Mouse (Mus musculus): ENCODE results near the gene Btnl4. TPM values are rescaled to one million over a fixed set of nuclear protein-coding genes. Genes with fewer than 3 reads are reported as not detected.
"Not testable (repeated sequence)": the region's sequence is repeated elsewhere in the genome, so short reads cannot be mapped to it uniquely, and the experiment has no call there.

Btnl4 gene
- 0.63 and 1.2 TPM in 2 replicates for polyA plus RNA-seq (2012; rRNA removed)

- not testable (repeated sequence) for H3K4me3 ChIP-seq (ENCODE audit: control insufficient read depth, insufficient read depth, low read length)
- WGBS: 58% methylated on average over 5 of the region's 5 CpGs
Observed at GRCm38 (mm10) chr17:34477238-34478013, at the start of gene Btnl4. Btnl4 (minus strand) TSS chr17:34477318.

GRCm38 (mm10) chr17:34519001-34519400 lies 41.9 kb upstream of the Btnl4 start:
- H3K27me3 ChIP-seq (ENCODE audit: control insufficient read depth, insufficient read depth, low read length): no peaks in the 10 kb centered on the region
- H3K27ac ChIP-seq (ENCODE audit: control insufficient read depth, insufficient read depth, low read length): no peak overlapping the region
- no peak overlapping the region for H3K4me3 ChIP-seq (ENCODE audit: control insufficient read depth, insufficient read depth, low read length)
- H3K36me3 ChIP-seq (ENCODE audit: control insufficient read depth, insufficient read depth, low read length): no peaks in the 10 kb centered on the region
- WGBS: 86% methylated on average over 1 of the region's 1 CpGs
- no peak for DNase-seq
- no peaks in the 10 kb centered on the region for H3K4me1 ChIP-seq (replicated peaks; ENCODE audit: control insufficient read depth, insufficient read depth, low read length)
- no peak for TF ChIP-seq CTCF (IDR thresholded peaks at IDR 0.05; ENCODE audit: borderline replicate concordance, control insufficient read depth, extremely low read depth, insufficient read depth, low read length, poor library complexity)
- TF ChIP-seq POLR2A (IDR thresholded peaks at IDR 0.05; ENCODE audit: control insufficient read depth, extremely low read depth, insufficient read depth, low read length, poor library complexity): no peak

More at GRCm38 (mm10) chr17:34477238-34478013, at the start of gene Btnl4:
- H3K4me1 ChIP-seq (replicated peaks; ENCODE audit: control insufficient read depth, insufficient read depth, low read length); H3K36me3 ChIP-seq (ENCODE audit: control insufficient read depth, insufficient read depth, low read length); H3K27me3 ChIP-seq (ENCODE audit: control insufficient read depth, insufficient read depth, low read length); H3K27ac ChIP-seq (ENCODE audit: control insufficient read depth, insufficient read depth, low read length); DNase-seq: not testable (repeated sequence)

GRCm38 (mm10) chr17:34518571-34518970 lies 41.5 kb upstream of the Btnl4 start:
- WGBS: 57% methylated on average over 3 of the region's 3 CpGs
- not testable (repeated sequence) for H3K27ac ChIP-seq (ENCODE audit: control insufficient read depth, insufficient read depth, low read length); H3K4me1 ChIP-seq (replicated peaks; ENCODE audit: control insufficient read depth, insufficient read depth, low read length); DNase-seq; H3K36me3 ChIP-seq (ENCODE audit: control insufficient read depth, insufficient read depth, low read length); H3K4me3 ChIP-seq (ENCODE audit: control insufficient read depth, insufficient read depth, low read length); H3K27me3 ChIP-seq (ENCODE audit: control insufficient read depth, insufficient read depth, low read length)

GRCm38 (mm10) chr17:34517795-34518194 lies 40.7 kb upstream of the Btnl4 start:
- TF ChIP-seq POLR2A (IDR thresholded peaks at IDR 0.05; ENCODE audit: control insufficient read depth, extremely low read depth, insufficient read depth, low read length, poor library complexity) (no peak), CTCF (IDR thresholded peaks at IDR 0.05; ENCODE audit: borderline replicate concordance, control insufficient read depth, extremely low read depth, insufficient read depth, low read length, poor library complexity) (no peak)
- 98% methylated on average over 4 of the region's 4 CpGs for WGBS
- DNase-seq: no peak

GRCm38 (mm10) chr17:34517252-34517651 lies 40.1 kb upstream of the Btnl4 start, which contains the start of gene Btnl6:
Btnl6 (minus strand) TSS chr17:34517352.
- TF ChIP-seq CTCF (IDR thresholded peaks at IDR 0.05; ENCODE audit: borderline replicate concordance, control insufficient read depth, extremely low read depth, insufficient read depth, low read length, poor library complexity): no peak
- TF ChIP-seq POLR2A (IDR thresholded peaks at IDR 0.05; ENCODE audit: control insufficient read depth, extremely low read depth, insufficient read depth, low read length, poor library complexity): no peak
- Histone ChIP-seq H3K4me3 (ENCODE audit: control insufficient read depth, insufficient read depth, low read length) (no peak within 1 kb of the TSS), H3K27me3 (ENCODE audit: control insufficient read depth, insufficient read depth, low read length) (no peaks in the 10 kb centered on the region), H3K36me3 (ENCODE audit: control insufficient read depth, insufficient read depth, low read length) (no peaks in the 10 kb centered on the region), H3K4me1 (replicated peaks; ENCODE audit: control insufficient read depth, insufficient read depth, low read length) (no peaks in the 10 kb centered on the region), H3K27ac (ENCODE audit: control insufficient read depth, insufficient read depth, low read length) (no peak within 1 kb of the TSS)
- WGBS: 91% methylated on average over 4 of the region's 4 CpGs
- DNase-seq: no peak

More at GRCm38 (mm10) chr17:34517795-34518194, 40.7 kb upstream of the Btnl4 start:
- Histone ChIP-seq H3K4me1 (replicated peaks; ENCODE audit: control insufficient read depth, insufficient read depth, low read length) (no peaks in the 10 kb centered on the region), H3K27me3 (ENCODE audit: control insufficient read depth, insufficient read depth, low read length) (no peaks in the 10 kb centered on the region), H3K4me3 (ENCODE audit: control insufficient read depth, insufficient read depth, low read length) (no peak overlapping the region), H3K36me3 (ENCODE audit: control insufficient read depth, insufficient read depth, low read length) (no peaks in the 10 kb centered on the region), H3K27ac (ENCODE audit: control insufficient read depth, insufficient read depth, low read length) (no peak overlapping the region)

- no peak for TF ChIP-seq CTCF (IDR thresholded peaks at IDR 0.05; ENCODE audit: borderline replicate concordance, control insufficient read depth, extremely low read depth, insufficient read depth, low read length, poor library complexity)
- 86% methylated on average over 2 of the region's 2 CpGs for WGBS
- Histone ChIP-seq H3K4me3 (ENCODE audit: control insufficient read depth, insufficient read depth, low read length) (no peak overlapping the region), H3K4me1 (replicated peaks; ENCODE audit: control insufficient read depth, insufficient read depth, low read length) (no peaks in the 10 kb centered on the region), H3K27me3 (ENCODE audit: control insufficient read depth, insufficient read depth, low read length) (no peaks in the 10 kb centered on the region), H3K36me3 (ENCODE audit: control insufficient read depth, insufficient read depth, low read length) (no peaks in the 10 kb centered on the region), H3K27ac (ENCODE audit: control insufficient read depth, insufficient read depth, low read length) (no peak overlapping the region)
- no peak for DNase-seq
Observed at GRCm38 (mm10) chr17:34516514-34516913, 39.4 kb upstream of the Btnl4 start.

GRCm38 (mm10) chr17:34511723-34512122 lies 34.6 kb upstream of the Btnl4 start:
- WGBS: 80% methylated on average over 1 of the region's 1 CpGs
- H3K36me3 ChIP-seq (ENCODE audit: control insufficient read depth, insufficient read depth, low read length); H3K27me3 ChIP-seq (ENCODE audit: control insufficient read depth, insufficient read depth, low read length): not testable (repeated sequence)

More at GRCm38 (mm10) chr17:34511723-34512122, 34.6 kb upstream of the Btnl4 start:
- DNase-seq; H3K4me1 ChIP-seq (replicated peaks; ENCODE audit: control insufficient read depth, insufficient read depth, low read length); H3K27ac ChIP-seq (ENCODE audit: control insufficient read depth, insufficient read depth, low read length); H3K4me3 ChIP-seq (ENCODE audit: control insufficient read depth, insufficient read depth, low read length): not testable (repeated sequence)

Measured in thymus, adult 2 months (tissue).